Mouse (Mus musculus): ENCODE data around the gene Gm6525.

DNA sequence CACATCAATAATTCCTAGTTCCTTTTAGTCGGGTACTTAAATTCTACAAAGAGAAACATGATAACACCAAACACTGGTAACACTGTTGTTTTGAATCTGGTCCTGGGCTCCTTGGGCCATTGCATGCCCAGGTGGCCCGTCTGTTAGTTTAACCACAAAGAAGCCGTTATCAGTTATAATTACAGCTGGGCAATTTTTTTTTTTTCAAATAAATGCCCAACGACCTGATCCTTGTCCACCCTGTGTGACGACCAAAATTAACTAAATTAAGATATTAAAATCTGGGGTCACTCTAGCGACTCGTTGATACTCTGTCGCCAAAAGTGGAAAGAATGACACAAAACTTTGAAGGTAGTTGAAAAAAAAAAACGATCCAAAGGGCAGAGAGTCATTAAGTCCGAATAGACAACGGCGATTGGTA, 19.2 kb upstream of the Gm6525 start:
- TF ChIP-seq CTCF (conservative IDR thresholded peaks at IDR 0.05 in 1 of 2, IDR thresholded peaks at IDR 0.05 in 1 of 2; ENCODE audit: low read depth in 2 of 2, low read length in 2 of 2) (no peak), CHD2 (IDR thresholded peaks at IDR 0.05; ENCODE audit: low read length) (no peak), POLR2A (IDR thresholded peaks at IDR 0.05; ENCODE audit: low read depth, low read length) (no peak), RCOR1 (conservative IDR thresholded peaks at IDR 0.05; ENCODE audit: low read depth, low read length) (no peak), TCF12 (IDR thresholded peaks at IDR 0.05; ENCODE audit: low read depth, low read length) (no peak), SIN3A (IDR thresholded peaks at IDR 0.05; ENCODE audit: low read length) (no peak; the same call in 1 of the 2 replicates), ETS1 (conservative IDR thresholded peaks at IDR 0.05; ENCODE audit: low read depth, low read length) (no peak; the same call in 1 of the 2 replicates), ZMIZ1 (IDR thresholded peaks at IDR 0.05; ENCODE audit: low read depth, low read length) (no peak), MAX (IDR thresholded peaks at IDR 0.05; ENCODE audit: low read length) (no peak), USF2 (conservative IDR thresholded peaks at IDR 0.05; ENCODE audit: low read depth, low read length) (no peak), GABPA (IDR thresholded peaks at IDR 0.05; ENCODE audit: insufficient replicate concordance, low read depth, low read length) (no peak), MEF2A (IDR thresholded peaks at IDR 0.05; ENCODE audit: borderline replicate concordance, low read depth, low read length) (no peak), MAZ (IDR thresholded peaks at IDR 0.05; ENCODE audit: low read depth, low read length) (no peak)
